Mouse (Mus musculus) heart, embryonic 15.5 days (tissue): ENCODE measurements at regions not wholly inside any gene's neighbourhood (a gene's known extent, or its start where the extent isn't known, plus 50 kb on each side); places are given as distances from the start of the nearest gene placed in this dataset.

Experiments
- ATAC-seq: fragments of 200-750 bp; cut with Nextera tagmentation; replicated peaks from 2 replicates; pipeline ENCODE4 v1.8.0; 2017; ENCODE audit warnings: low read depth, moderate TSS enrichment; ENCODE audit not compliant: insufficient number of reproducible peaks, insufficient read depth, low FRiP score
- H3K27ac ChIP-seq: fragments of 300-500 bp; sonication (generic); 2 replicates; pipeline ENCODE4 v1.5.1; 2015; ENCODE audit warnings: mild to moderate bottlenecking, inconsistent platforms
- H3K27me3 ChIP-seq: fragments of 300-500 bp; sonication (generic); 2 replicates; pipeline ENCODE4 v1.6.1; 2015; ENCODE audit warnings: inconsistent platforms
- H3K36me3 ChIP-seq: fragments of 300-500 bp; sonication (generic); 2 replicates; pipeline ENCODE4 v1.6.1; 2015; ENCODE audit warnings: mild to moderate bottlenecking, inconsistent platforms
- H3K4me1 ChIP-seq: fragments of 300-500 bp; sonication (generic); replicated peaks from 2 replicates; pipeline ENCODE4 v1.6.1; 2015; ENCODE audit warnings: inconsistent platforms
- H3K4me2 ChIP-seq: fragments of 300-500 bp; sonication (generic); 2 replicates; pipeline ENCODE4 v1.6.1; 2015; ENCODE audit warnings: inconsistent platforms, mild to moderate bottlenecking, moderate library complexity
- H3K4me3 ChIP-seq: fragments of 300-500 bp; sonication (generic); 2 replicates; pipeline ENCODE4 v1.5.1; 2015; ENCODE audit warnings: mild to moderate bottlenecking, inconsistent platforms
- H3K9ac ChIP-seq: fragments of 300-500 bp; sonication (generic); 2 replicates; pipeline ENCODE4 v1.6.1; 2015; ENCODE audit warnings: mild to moderate bottlenecking, inconsistent platforms
- H3K9me3 ChIP-seq: fragments of 300-500 bp; sonication (generic); replicated peaks from 2 replicates; pipeline ENCODE4 v1.6.1; 2016; ENCODE audit warnings: inconsistent platforms
- WGBS: fragments of 180-500 bp; shearing (Covaris S2); methylation state at CpG from one replicate; pipeline ENCODE4 v1.1.7; 2015; ENCODE audit warnings: mixed read lengths; 5-methylcytosine and 5-hydroxymethylcytosine counted together

GRCm38 (mm10) chr10:23052480-23053378 is 232.8 kb upstream of the Tcf21 start:
- 69% methylated on average over 11 of the region's 11 CpGs for WGBS
- Histone ChIP-seq H3K4me3 (no peak overlapping the region), H3K27me3 (no peaks in the 10 kb centered on the region), H3K4me1 (no peaks in the 10 kb centered on the region), H3K36me3 (no peaks in the 10 kb centered on the region), H3K9ac (no peak overlapping the region), H3K9me3 (no peaks in the 10 kb centered on the region), H3K27ac (no peak overlapping the region), H3K4me2 (no peak overlapping the region)
- no peak for ATAC-seq

GRCm38 (mm10) chr10:23044466-23044865 is 224.5 kb upstream of the Tcf21 start:
- H3K4me2 ChIP-seq, result no peak overlapping the region
- no peaks in the 10 kb centered on the region for H3K36me3 ChIP-seq
- no peak overlapping the region for H3K9ac ChIP-seq
- H3K4me1 ChIP-seq, result no peaks in the 10 kb centered on the region
- no peak overlapping the region for H3K4me3 ChIP-seq
- WGBS, result 56% methylated on average over 3 of the region's 3 CpGs
- no peak overlapping the region for H3K27ac ChIP-seq
- ATAC-seq, result no peak
- H3K27me3 ChIP-seq, result no peaks in the 10 kb centered on the region
- H3K9me3 ChIP-seq, result no peaks in the 10 kb centered on the region

GRCm38 (mm10) chr10:23031491-23032126 is 211.6 kb upstream of the Tcf21 start:
- Histone ChIP-seq H3K9me3 (no peaks in the 10 kb centered on the region), H3K9ac (no peak overlapping the region), H3K4me2 (no peak overlapping the region), H3K4me3 (no peak overlapping the region), H3K27ac (no peak overlapping the region), H3K36me3 (no peaks in the 10 kb centered on the region), H3K4me1 (no peaks in the 10 kb centered on the region), H3K27me3 (no peaks in the 10 kb centered on the region)
- WGBS, result 66% methylated on average over 4 of the region's 4 CpGs
- ATAC-seq, result no peak

GRCm38 (mm10) chr10:23027961-23028360 is 208.0 kb upstream of the Tcf21 start:
- H3K27me3 ChIP-seq, result no peaks in the 10 kb centered on the region
- H3K4me1 ChIP-seq, result no peaks in the 10 kb centered on the region
- H3K27ac ChIP-seq, result no peak overlapping the region
- 80% methylated on average over 4 of the region's 4 CpGs for WGBS
- H3K9ac ChIP-seq, result no peak overlapping the region
- H3K9me3 ChIP-seq, result no peaks in the 10 kb centered on the region
- no peak overlapping the region for H3K4me2 ChIP-seq
- no peaks in the 10 kb centered on the region for H3K36me3 ChIP-seq
- H3K4me3 ChIP-seq, result no peak overlapping the region
- ATAC-seq, result no peak

GRCm38 (mm10) chr10:23017151-23017678 is 197.2 kb upstream of the Tcf21 start:
- H3K36me3 ChIP-seq, result no peaks in the 10 kb centered on the region
- ATAC-seq, result no peak
- no peak overlapping the region for H3K4me2 ChIP-seq
- H3K4me3 ChIP-seq, result no peak overlapping the region
- H3K9me3 ChIP-seq, result no peaks in the 10 kb centered on the region
- H3K9ac ChIP-seq, result no peak overlapping the region
- H3K27ac ChIP-seq, result no peak overlapping the region
- H3K4me1 ChIP-seq, result no peaks in the 10 kb centered on the region
- H3K27me3 ChIP-seq, result no peaks in the 10 kb centered on the region
- 58% methylated on average over 4 of the region's 4 CpGs for WGBS

- H3K4me2 ChIP-seq, result no peak overlapping the region
- no peaks in the 10 kb centered on the region for H3K9me3 ChIP-seq
- no peaks in the 10 kb centered on the region for H3K4me1 ChIP-seq
- no peak for ATAC-seq
- H3K27me3 ChIP-seq, result no peaks in the 10 kb centered on the region
- 49% methylated on average over 3 of the region's 3 CpGs for WGBS
- H3K36me3 ChIP-seq, result no peaks in the 10 kb centered on the region
- H3K4me3 ChIP-seq, result no peak overlapping the region
- no peak overlapping the region for H3K27ac ChIP-seq
- no peak overlapping the region for H3K9ac ChIP-seq
Observed at GRCm38 (mm10) chr10:23015935-23016694, 196.1 kb upstream of the Tcf21 start.

- Histone ChIP-seq H3K27ac (no peak overlapping the region), H3K36me3 (no peaks in the 10 kb centered on the region), H3K4me1 (no peaks in the 10 kb centered on the region), H3K4me3 (no peak overlapping the region), H3K27me3 (no peaks in the 10 kb centered on the region), H3K9ac (no peak overlapping the region), H3K4me2 (no peak overlapping the region), H3K9me3 (no peaks in the 10 kb centered on the region)
- WGBS, result 74% methylated on average over 4 of the region's 4 CpGs
- no peak for ATAC-seq
Observed at GRCm38 (mm10) chr10:23010715-23011114, 190.7 kb upstream of the Tcf21 start.

GRCm38 (mm10) chr10:23010201-23010600 is 190.2 kb upstream of the Tcf21 start:
- 35% methylated on average over 2 of the region's 2 CpGs for WGBS
- H3K27ac ChIP-seq, result no peak overlapping the region
- H3K27me3 ChIP-seq, result no peaks in the 10 kb centered on the region
- no peaks in the 10 kb centered on the region for H3K4me1 ChIP-seq
- H3K9ac ChIP-seq, result no peak overlapping the region
- H3K9me3 ChIP-seq, result no peaks in the 10 kb centered on the region
- H3K36me3 ChIP-seq, result no peaks in the 10 kb centered on the region
- ATAC-seq, result no peak
- no peak overlapping the region for H3K4me2 ChIP-seq
- no peak overlapping the region for H3K4me3 ChIP-seq

GRCm38 (mm10) chr10:23004768-23005167 is 184.8 kb upstream of the Tcf21 start:
- no peak overlapping the region for H3K27ac ChIP-seq
- ATAC-seq, result no peak
- H3K9ac ChIP-seq, result no peak overlapping the region
- WGBS, result 81% methylated on average over 1 of the region's 1 CpGs
- H3K27me3 ChIP-seq, result no peaks in the 10 kb centered on the region
- no peak overlapping the region for H3K4me2 ChIP-seq
- no peaks in the 10 kb centered on the region for H3K9me3 ChIP-seq
- H3K36me3 ChIP-seq, result no peaks in the 10 kb centered on the region
- no peak overlapping the region for H3K4me3 ChIP-seq
- H3K4me1 ChIP-seq, result no peaks in the 10 kb centered on the region

- Histone ChIP-seq H3K9ac (no peak overlapping the region), H3K9me3 (no peaks in the 10 kb centered on the region), H3K27me3 (no peaks in the 10 kb centered on the region), H3K4me2 (no peak overlapping the region), H3K4me3 (no peak overlapping the region), H3K27ac (no peak overlapping the region), H3K4me1 (no peaks in the 10 kb centered on the region), H3K36me3 (no peaks in the 10 kb centered on the region)
- ATAC-seq, result no peak
Observed at GRCm38 (mm10) chr10:23003686-23004085, 183.7 kb upstream of the Tcf21 start.

- H3K9me3 ChIP-seq, result no peaks in the 10 kb centered on the region
- H3K9ac ChIP-seq, result no peak overlapping the region
- H3K4me2 ChIP-seq, result no peak overlapping the region
- 78% methylated on average over 2 of the region's 2 CpGs for WGBS
- no peak overlapping the region for H3K4me3 ChIP-seq
- H3K27ac ChIP-seq, result no peak overlapping the region
- no peaks in the 10 kb centered on the region for H3K4me1 ChIP-seq
- no peak for ATAC-seq
- no peaks in the 10 kb centered on the region for H3K27me3 ChIP-seq
- H3K36me3 ChIP-seq, result no peaks in the 10 kb centered on the region
Observed at GRCm38 (mm10) chr10:22998561-22998960, 178.6 kb upstream of the Tcf21 start.
